Mouse (Mus musculus) T-helper 2 cell (primary cell): ENCODE results near the gene Tdrd1.

Experiments
- in situ Hi-C: fragments of 300-600 bp; cut with MboI, MseI; formaldehyde crosslinking; loops from one replicate; pipeline ENCODE4 v1.15.1; 2025; ENCODE audit warnings: high pct_unique_total_duplicates

Gene Tdrd1

GRCm38 (mm10) chr19:56908472-56909270, 82.7 kb downstream of the Tdrd1 start:
- in situ Hi-C loops: loop anchor here (25.0 kb wide), 1 partner anchor 254 kb away; no protein-coding TSS in a partner anchor

GRCm38 (mm10) chr19:56910561-56910960, 84.6 kb downstream of the Tdrd1 start:
- in situ Hi-C loops: loop anchor here (25.0 kb wide), 1 partner anchor 252 kb away; no protein-coding TSS in a partner anchor

- in situ Hi-C loops: loop anchor here (25.0 kb wide), 1 partner anchor 249 kb away; no protein-coding TSS in a partner anchor
Observed at GRCm38 (mm10) chr19:56913761-56914160, 87.8 kb downstream of the Tdrd1 start.

- in situ Hi-C loops: loop anchor here (5.0 to 25.0 kb wide), 2 partner anchors 113 to 248 kb away; no protein-coding TSS in a partner anchor
Observed at GRCm38 (mm10) chr19:56914658-56915057, 88.6 kb downstream of the Tdrd1 start.

- in situ Hi-C loops: loop anchor here (5.0 to 25.0 kb wide), 2 partner anchors 112 to 247 kb away; no protein-coding TSS in a partner anchor
Observed at GRCm38 (mm10) chr19:56915084-56915483, 89.1 kb downstream of the Tdrd1 start.
